Mouse (Mus musculus) hindbrain, postnatal 0 days (tissue): ENCODE data around the gene Cobll1. TPM values are rescaled to one million over a fixed set of nuclear protein-coding genes. Genes with fewer than 3 reads are reported as not detected.

ENCODE experiments used
- ATAC-seq: fragments of 200-750 bp; cut with Nextera tagmentation; 2 replicates; pipeline ENCODE4 v1.8.0; 2017; ENCODE audit warnings: mild to moderate bottlenecking, moderate TSS enrichment, moderate library complexity
- DNase-seq: peaks from one replicate; pipeline ENCODE4 v3.0.0-alpha.2; 2015; ENCODE audit warnings: low spot score
- H3K27ac ChIP-seq: fragments of 300-500 bp; sonication (generic); 2 replicates; pipeline ENCODE4 v1.5.1; 2014; ENCODE audit warnings: mild to moderate bottlenecking
- H3K27me3 ChIP-seq: fragments of 300-500 bp; sonication (generic); 2 replicates; pipeline ENCODE4 v1.6.1; 2014; ENCODE audit warnings: low read length, mixed read lengths; ENCODE audit not compliant: insufficient read depth
- H3K36me3 ChIP-seq: fragments of 300-500 bp; sonication (generic); 2 replicates; pipeline ENCODE4 v1.6.1; 2014; ENCODE audit warnings: low read length, mixed read lengths; ENCODE audit not compliant: insufficient read depth
- H3K4me1 ChIP-seq: fragments of 300-500 bp; sonication (generic); 2 replicates; pipeline ENCODE4 v1.6.1; 2014; ENCODE audit warnings: antibody characterized with exemption, low read length, mixed read lengths; ENCODE audit not compliant: insufficient read depth
- H3K4me2 ChIP-seq: fragments of 300-500 bp; sonication (generic); 2 replicates; pipeline ENCODE4 v1.6.1; 2014; ENCODE audit warnings: low read depth, mild to moderate bottlenecking, low read length, moderate library complexity, mixed read lengths
- H3K4me3 ChIP-seq: fragments of 300-500 bp; sonication (generic); 2 replicates; pipeline ENCODE4 v1.5.1; 2014; ENCODE audit warnings: low read length
- H3K9ac ChIP-seq: fragments of 300-500 bp; sonication (generic); replicated peaks from 2 replicates; pipeline ENCODE4 v1.6.1; 2014; ENCODE audit warnings: mild to moderate bottlenecking, low read length, moderate library complexity, mixed read lengths
- H3K9me3 ChIP-seq: fragments of 300-500 bp; sonication (generic); 2 replicates; pipeline ENCODE4 v1.6.1; 2016; ENCODE audit warnings: low read length, mixed read lengths
- CTCF ChIP-seq: IDR thresholded peaks from 2 replicates; pipeline ENCODE4 v1.5.1; 2016; ENCODE audit warnings: antibody characterized with exemption, control low read depth, low read depth
- WGBS: fragments of 180-500 bp; shearing (Covaris S2); extraction: QIAGEN DNeasy Blood & Tissue Kit; methylation state at CpG from one replicate; pipeline ENCODE4 v1.1.7; 2014; 5-methylcytosine and 5-hydroxymethylcytosine counted together
- polyA plus RNA-seq: library from polyadenylated mRNA; unstranded; fragments of >200 nt; fragmentation: Nextera tagmentation; extraction: Ambion mirVana; gene quantifications from 2 replicates; pipeline ENCODE4 v1.2.1, GENCODE M21; 2015
- total RNA-seq: library from RNA; depleted of rRNA; stranded (reverse); fragments of >200 nt; gene quantifications from 2 replicates; pipeline ENCODE4 v1.2.3, GENCODE M21; 2014

Gene Cobll1
- total and polyA plus RNA-seq, 2 experiments from 2014 or later = 2.4 to 3.5 TPM

DNA sequence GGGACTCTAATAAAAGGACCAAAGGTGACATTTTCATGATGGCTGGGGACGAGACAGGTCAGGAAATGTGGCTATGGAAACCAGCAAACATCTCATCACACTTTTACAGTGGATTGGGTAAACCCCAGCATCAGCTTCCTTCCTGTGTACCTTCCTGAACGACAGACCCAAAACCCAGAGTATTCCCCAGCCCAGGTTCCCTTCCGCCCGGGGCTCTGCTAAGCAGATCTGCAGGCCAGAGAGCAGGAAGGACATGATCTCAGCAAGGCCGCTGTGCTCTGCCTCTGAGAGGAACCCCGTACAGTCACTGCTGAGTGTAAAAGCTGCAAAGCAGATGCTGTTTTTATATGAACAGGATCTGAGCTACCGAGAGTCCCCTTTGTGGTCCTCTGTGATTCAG, 49.9 kb downstream of the Cobll1 start:
- H3K9me3 ChIP-seq = no peaks in the 10 kb centered on the region
- DNase-seq = no peak
- no peak for TF ChIP-seq CTCF
- no peak overlapping the region for H3K9ac ChIP-seq
- H3K36me3 ChIP-seq = no peaks in the 10 kb centered on the region
- H3K4me2 ChIP-seq = no peak overlapping the region
- H3K27me3 ChIP-seq = no peaks in the 10 kb centered on the region
- peak overlapping the region; percentile 32; the same call in 1 of the 2 replicates for H3K27ac ChIP-seq
- WGBS = 72% methylated on average over 7 of the region's 7 CpGs
- no peak overlapping the region for H3K4me3 ChIP-seq
- no peaks in the 10 kb centered on the region for H3K4me1 ChIP-seq
- no peak for ATAC-seq

DNA sequence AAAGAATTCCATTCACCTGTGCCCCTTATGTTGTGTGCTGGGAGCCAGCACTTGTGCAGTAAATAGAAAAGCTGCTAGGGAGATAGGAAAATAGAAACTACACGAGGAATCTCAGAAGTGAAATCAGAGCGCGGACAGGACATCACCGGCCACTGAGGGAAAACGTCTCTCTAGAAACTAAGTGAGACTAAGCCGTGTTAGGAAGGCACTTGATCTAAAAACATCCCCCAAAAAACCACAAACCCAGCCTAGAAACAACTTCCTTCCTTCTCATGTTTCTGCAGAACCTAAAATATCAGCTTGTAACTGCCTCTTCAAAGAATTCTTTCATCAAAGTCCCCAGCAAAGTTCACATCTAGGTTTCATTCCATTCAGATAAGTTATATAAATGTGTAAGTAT, 50.6 kb downstream of the Cobll1 start:
- no peak for TF ChIP-seq CTCF
- Histone ChIP-seq H3K4me3 (no peak overlapping the region), H3K4me1 (no peaks in the 10 kb centered on the region), H3K4me2 (no peak overlapping the region), H3K9ac (no peak overlapping the region), H3K9me3 (no peaks in the 10 kb centered on the region), H3K27me3 (no peaks in the 10 kb centered on the region), H3K36me3 (no peaks in the 10 kb centered on the region), H3K27ac (no peak overlapping the region)
- DNase-seq (no peak), ATAC-seq (no peak)
- 71% methylated on average over 6 of the region's 6 CpGs for WGBS

DNA sequence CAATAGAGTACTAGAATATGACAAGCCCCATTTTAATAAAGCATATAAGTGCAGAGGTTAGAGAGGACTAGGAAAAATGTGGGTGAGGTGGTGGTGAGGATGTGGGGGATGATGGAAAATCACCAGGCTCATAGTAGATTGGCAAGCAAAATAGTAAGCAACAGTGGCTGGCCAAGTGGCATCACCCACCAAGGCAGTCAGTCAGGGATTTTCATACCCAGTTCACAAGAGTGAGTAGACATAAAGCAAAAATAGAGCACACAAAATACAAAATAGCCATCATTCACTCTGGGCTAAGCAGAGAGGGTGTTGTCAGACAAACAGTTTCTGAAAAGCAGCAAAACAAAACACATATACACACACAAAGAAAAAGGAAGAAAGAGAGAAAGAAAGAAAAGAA, 51.6 kb downstream of the Cobll1 start:
- ATAC-seq = no peak

DNA sequence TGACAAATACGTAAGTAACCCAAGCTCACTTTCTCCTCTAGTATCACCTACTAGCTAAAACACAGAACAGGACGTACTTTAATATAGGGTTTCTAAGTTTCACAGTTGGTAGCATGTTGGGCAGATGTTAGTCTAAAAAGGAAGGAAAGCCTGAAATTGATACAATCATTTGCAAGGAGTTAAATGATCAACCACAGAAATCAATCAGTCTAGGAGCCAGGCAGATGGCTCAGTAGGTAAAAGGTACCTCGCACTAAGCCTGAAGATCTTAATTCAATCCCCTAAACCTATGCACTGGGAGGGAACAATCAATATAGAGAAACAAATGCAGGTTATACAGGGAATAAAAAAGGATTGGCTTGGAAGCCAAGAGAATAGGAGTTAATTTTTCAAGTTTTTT, 52.0 kb downstream of the Cobll1 start:
- no peaks in the 10 kb centered on the region for H3K36me3 ChIP-seq
- no peak for TF ChIP-seq CTCF
- H3K9ac ChIP-seq = no peak overlapping the region
- DNase-seq (no peak), ATAC-seq (no peak)
- H3K27me3 ChIP-seq = no peaks in the 10 kb centered on the region
- H3K4me3 ChIP-seq = no peak overlapping the region
- no peaks in the 10 kb centered on the region for H3K4me1 ChIP-seq
- 94% methylated on average over 3 of the region's 3 CpGs for WGBS
- no peaks in the 10 kb centered on the region for H3K9me3 ChIP-seq
- H3K4me2 ChIP-seq = no peak overlapping the region
- no peak overlapping the region for H3K27ac ChIP-seq

More for the DNA sequence above, 51.6 kb downstream of the Cobll1 start:
- Histone ChIP-seq H3K27ac (no peak overlapping the region), H3K9ac (no peak overlapping the region), H3K4me1 (no peaks in the 10 kb centered on the region), H3K4me3 (no peak overlapping the region), H3K27me3 (no peaks in the 10 kb centered on the region), H3K36me3 (no peaks in the 10 kb centered on the region), H3K4me2 (no peak overlapping the region), H3K9me3 (no peaks in the 10 kb centered on the region)
- DNase-seq = no peak
- no peak for TF ChIP-seq CTCF

DNA sequence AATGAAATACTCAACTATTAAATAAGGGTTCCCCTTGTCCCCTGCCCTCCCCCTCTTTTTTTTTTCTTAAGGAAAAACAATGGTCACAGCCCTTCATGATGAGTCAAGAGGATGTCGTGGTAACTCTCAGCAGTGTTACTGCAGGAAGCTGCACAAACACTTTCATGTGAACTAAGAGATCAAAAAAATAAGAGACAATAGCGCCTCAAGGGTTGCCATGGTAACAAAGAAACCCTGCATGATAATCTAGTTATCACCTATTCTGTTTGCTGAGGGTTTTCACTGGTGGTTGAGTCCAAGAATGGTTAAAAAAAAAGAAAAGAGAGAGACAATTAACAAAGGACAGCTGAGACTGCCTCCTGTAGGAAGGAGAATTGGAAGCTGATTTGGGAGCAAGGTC, 56.5 kb downstream of the Cobll1 start:
- no peaks in the 10 kb centered on the region for H3K9me3 ChIP-seq
- H3K27ac ChIP-seq = no peak overlapping the region
- H3K4me3 ChIP-seq = no peak overlapping the region
- no peaks in the 10 kb centered on the region for H3K36me3 ChIP-seq
- no peaks in the 10 kb centered on the region for H3K27me3 ChIP-seq
- WGBS = 9% methylated on average over 2 of the region's 2 CpGs
- H3K4me2 ChIP-seq = no peak overlapping the region
- TF ChIP-seq CTCF = 0 out of 2 replicates have a peak, but pooled peaks have one; percentile 10
- no peak overlapping the region for H3K9ac ChIP-seq
- 0 out of 2 replicates have a peak, but pooled peaks cover 8% of the 10 kb centered on the region for H3K4me1 ChIP-seq
- peak; percentile 66 for DNase-seq
- peak; percentile 35; the same call in 1 of the 2 replicates for ATAC-seq

DNA sequence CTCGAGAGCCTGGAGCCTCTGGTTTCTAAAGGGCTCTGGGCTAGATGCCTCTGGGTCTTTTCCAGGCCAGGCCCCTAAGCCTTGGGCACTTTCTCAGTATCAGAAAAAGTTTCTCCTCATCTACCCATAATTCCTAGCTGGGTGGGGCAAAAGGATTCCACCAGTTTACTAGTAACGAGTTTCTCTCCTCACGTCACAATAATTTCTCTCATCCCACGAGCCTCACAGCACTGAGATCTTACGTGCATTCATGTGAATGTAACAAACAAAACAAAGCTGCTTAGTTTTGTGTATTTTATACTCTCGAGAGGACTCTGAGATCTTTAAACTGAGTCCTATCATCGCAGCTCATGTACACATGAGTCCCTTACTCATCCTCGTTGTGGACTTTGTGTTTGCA, 57.5 kb downstream of the Cobll1 start:
- no peak for TF ChIP-seq CTCF
- Histone ChIP-seq H3K27ac (no peak overlapping the region), H3K27me3 (no peaks in the 10 kb centered on the region), H3K4me1 (0 out of 2 replicates have a peak, but pooled peaks cover 8% of the 10 kb centered on the region), H3K4me3 (no peak overlapping the region), H3K4me2 (no peak overlapping the region), H3K9me3 (no peaks in the 10 kb centered on the region), H3K36me3 (no peaks in the 10 kb centered on the region), H3K9ac (no peak overlapping the region)
- DNase-seq (no peak), ATAC-seq (no peak)
- 73% methylated on average over 8 of the region's 8 CpGs for WGBS

DNA sequence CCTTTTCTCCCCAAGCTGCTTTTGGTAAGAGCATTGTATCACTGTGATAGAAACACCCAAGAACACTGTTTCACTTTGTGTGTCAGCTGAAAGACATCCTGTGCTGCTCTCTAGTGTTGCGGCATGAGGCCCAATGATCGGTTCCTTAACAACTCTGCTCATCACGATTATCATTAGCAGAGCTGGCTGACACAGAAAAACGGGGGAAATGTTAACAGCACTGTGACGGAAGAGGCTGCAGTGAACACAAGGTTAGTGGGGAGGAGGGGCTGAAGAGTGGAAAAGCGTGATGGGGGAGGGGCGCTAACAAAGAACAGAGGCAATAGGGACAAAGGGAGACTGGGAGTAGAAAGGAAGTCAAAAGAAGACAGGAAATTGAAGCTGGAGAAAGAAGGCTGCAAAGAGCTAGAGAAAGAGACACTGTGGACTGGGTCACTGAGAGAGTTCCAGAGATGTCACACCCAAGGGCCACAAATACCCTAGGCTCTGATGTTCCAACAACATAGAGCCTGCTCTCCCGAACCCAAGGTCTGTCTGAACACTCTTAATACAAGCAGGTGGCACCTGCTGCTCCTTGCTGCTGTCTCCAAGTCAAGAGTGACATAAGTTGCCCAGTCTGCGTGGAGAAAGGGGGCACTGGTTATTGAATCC, 58.0 kb downstream of the Cobll1 start:
- no peak overlapping the region for H3K9ac ChIP-seq
- H3K4me2 ChIP-seq = peak overlapping the region; percentile 25; the same call in 1 of the 2 replicates
- H3K4me1 ChIP-seq = 0 out of 2 replicates have a peak, but pooled peaks cover 8% of the 10 kb centered on the region
- 33% methylated on average over 9 of the region's 9 CpGs for WGBS
- ATAC-seq (peak; percentile 71), DNase-seq (peak; percentile 42)
- H3K4me3 ChIP-seq = no peak overlapping the region
- TF ChIP-seq CTCF = peak; percentile 39; the same call in 1 of the 2 replicates
- no peaks in the 10 kb centered on the region for H3K27me3 ChIP-seq
- H3K9me3 ChIP-seq = no peaks in the 10 kb centered on the region
- H3K36me3 ChIP-seq = no peaks in the 10 kb centered on the region
- no peak overlapping the region for H3K27ac ChIP-seq
